Mouse (Mus musculus) MEL (cell line): ENCODE measurements around the gene Slc11a2. TPM values are rescaled to one million over a fixed set of nuclear protein-coding genes. Genes with fewer than 3 reads are reported as not detected.

Experiments used
- DNase-seq: peaks from one replicate; pipeline ENCODE4 v3.0.0; 2011; ENCODE audit warnings: low read depth, low spot score
- H3K27ac ChIP-seq: 2 replicates; pipeline ENCODE4 v1.5.1; 2012; ENCODE audit warnings: low read depth, mild to moderate bottlenecking, control low read depth, low read length, moderate library complexity; ENCODE audit not compliant: control insufficient read depth
- H3K27me3 ChIP-seq, 2 experiments: fragments of 150-350 bp in 1 of 2; sonication (generic) in 1 of 2; 2 replicates each; pipeline ENCODE4 v1.6.1; 2012; ENCODE audit warnings: low read length in 2 of 2, mild to moderate bottlenecking in 2 of 2, improper control_type of control experiment in 1 of 2, moderate library complexity in 1 of 2; ENCODE audit not compliant: insufficient read depth in 2 of 2, control insufficient read depth in 1 of 2
- H3K36me3 ChIP-seq, 2 experiments: 2 replicates each; pipeline ENCODE4 v1.6.1; 2012 to 2014; ENCODE audit warnings: low read length in 2 of 2, improper control_type of control experiment in 1 of 2, inconsistent platforms in 1 of 2, mild to moderate bottlenecking in 1 of 2; ENCODE audit not compliant: insufficient read depth in 2 of 2, control insufficient read depth in 1 of 2
- H3K4me1 ChIP-seq, 2 experiments: fragments of 150-350 bp in 1 of 2; sonication (generic) in 1 of 2; 2 replicates each; pipeline ENCODE4 v1.6.1; 2012; ENCODE audit warnings: low read length in 2 of 2, improper control_type of control experiment in 1 of 2, mild to moderate bottlenecking in 1 of 2; ENCODE audit not compliant: insufficient read depth in 2 of 2, control insufficient read depth in 1 of 2
- H3K4me3 ChIP-seq, 2 experiments: fragments of 150-350 bp in 1 of 2; sonication (generic) in 1 of 2; 2 replicates each; pipeline ENCODE4 v1.5.1; 2012; ENCODE audit warnings: low read depth in 2 of 2, low read length in 2 of 2, mild to moderate bottlenecking in 2 of 2, moderate library complexity in 2 of 2, control low read depth in 1 of 2, improper control_type of control experiment in 1 of 2; ENCODE audit not compliant: control insufficient read depth in 1 of 2, insufficient read depth in 1 of 2
- H3K79me2 ChIP-seq: 2 replicates; pipeline ENCODE4 v1.6.1; 2012; ENCODE audit warnings: mild to moderate bottlenecking, low read length, moderate library complexity; ENCODE audit not compliant: control insufficient read depth, poor library complexity, insufficient read depth
- H3K9ac ChIP-seq: 2 replicates; pipeline ENCODE4 v1.6.1; 2012; ENCODE audit warnings: low read depth, mild to moderate bottlenecking, control low read depth, low read length, moderate library complexity; ENCODE audit not compliant: control insufficient read depth, poor library complexity, severe bottlenecking
- H3K9me3 ChIP-seq: fragments of 150-350 bp; sonication (generic); replicated peaks from 2 replicates; pipeline ENCODE4 v1.6.1; 2012; ENCODE audit warnings: mild to moderate bottlenecking, low read length, improper control_type of control experiment, moderate library complexity; ENCODE audit not compliant: insufficient read depth
- BHLHE40 ChIP-seq: IDR thresholded peaks from 2 replicates; pipeline ENCODE4 v1.6.1; 2012; ENCODE audit warnings: low read depth, mild to moderate bottlenecking, inconsistent platforms, low read length, improper control_type of control experiment, borderline replicate concordance
- CHD1 ChIP-seq: IDR thresholded peaks from 2 replicates; pipeline ENCODE4 v1.6.1; 2012; ENCODE audit warnings: low read depth, mild to moderate bottlenecking, inconsistent platforms, low read length, improper control_type of control experiment
- CTCF ChIP-seq, 3 experiments: IDR thresholded peaks in 2 of 3; conservative IDR thresholded peaks in 1 of 3; 2 replicates each; pipeline ENCODE4 v1.5.1; 2011 to 2012; ENCODE audit warnings: low read length in 3 of 3, low read depth in 2 of 3, mild to moderate bottlenecking in 2 of 3, improper control_type of control experiment in 1 of 3, inconsistent platforms in 1 of 3, mixed read lengths in 1 of 3, moderate library complexity in 1 of 3; ENCODE audit not compliant: control insufficient read depth in 1 of 3, insufficient read depth in 1 of 3, poor library complexity in 1 of 3, severe bottlenecking in 1 of 3
- E2F4 ChIP-seq: IDR thresholded peaks from 2 replicates; pipeline ENCODE4 v1.6.1; 2011; ENCODE audit warnings: low read depth, low read length, improper control_type of control experiment, borderline replicate concordance
- EP300 ChIP-seq, 2 experiments: IDR thresholded peaks; 2 replicates each; pipeline ENCODE4 v1.6.1; 2011; ENCODE audit warnings: improper control_type of control experiment in 2 of 2, low read length in 2 of 2, low read depth in 1 of 2, mild to moderate bottlenecking in 1 of 2
- ETS1 ChIP-seq: IDR thresholded peaks from 2 replicates; pipeline ENCODE4 v1.6.1; 2012; ENCODE audit warnings: low read depth, mild to moderate bottlenecking, inconsistent platforms, low read length, improper control_type of control experiment, moderate library complexity
- GABPA ChIP-seq: IDR thresholded peaks from 2 replicates; pipeline ENCODE4 v1.6.1; 2012; ENCODE audit warnings: low read depth, mild to moderate bottlenecking, inconsistent platforms, low read length, improper control_type of control experiment, moderate library complexity
- JUND ChIP-seq: IDR thresholded peaks from 2 replicates; pipeline ENCODE4 v1.6.1; 2011; ENCODE audit warnings: low read depth, mild to moderate bottlenecking, improper control_type of control experiment, low read length
- KAT2A ChIP-seq: conservative IDR thresholded peaks from 2 replicates; pipeline ENCODE4 v1.6.1; 2012; ENCODE audit warnings: low read depth, low read length, improper control_type of control experiment, inconsistent platforms
- MEF2A ChIP-seq: IDR thresholded peaks from 2 replicates; pipeline ENCODE4 v1.6.1; 2014; ENCODE audit warnings: low read depth, mild to moderate bottlenecking, inconsistent platforms, low read length, improper control_type of control experiment; ENCODE audit not compliant: poor library complexity, insufficient replicate concordance, severe bottlenecking; ENCODE audit errors: extremely low read depth
- NELFE ChIP-seq: IDR thresholded peaks from 2 replicates; pipeline ENCODE4 v1.6.1; 2011; ENCODE audit warnings: low read depth, low read length, improper control_type of control experiment
- RAD21 ChIP-seq: IDR thresholded peaks from 2 replicates; pipeline ENCODE4 v1.6.1; 2011; ENCODE audit warnings: mild to moderate bottlenecking, low read depth, low read length, improper control_type of control experiment
- SMC3 ChIP-seq: IDR thresholded peaks from 2 replicates; pipeline ENCODE4 v1.6.1; 2011; ENCODE audit warnings: low read depth, low read length, improper control_type of control experiment
- TBP ChIP-seq: IDR thresholded peaks from 2 replicates; pipeline ENCODE4 v1.8.0; 2011; ENCODE audit warnings: low read depth, low read length, improper control_type of control experiment
- ZC3H11A ChIP-seq: IDR thresholded peaks from 2 replicates; pipeline ENCODE4 v1.6.1; 2012; ENCODE audit warnings: low read depth, mild to moderate bottlenecking, inconsistent platforms, low read length, improper control_type of control experiment
- ZKSCAN1 ChIP-seq: IDR thresholded peaks from 2 replicates; pipeline ENCODE4 v1.6.1; 2012; ENCODE audit warnings: low read depth, mild to moderate bottlenecking, inconsistent platforms, low read length, improper control_type of control experiment, moderate library complexity
- ZNF384 ChIP-seq: IDR thresholded peaks from 2 replicates; pipeline ENCODE4 v1.6.1; 2012; ENCODE audit warnings: low read depth, mild to moderate bottlenecking, inconsistent platforms, low read length, improper control_type of control experiment
- polyA plus RNA-seq, 2 experiments: library from polyadenylated mRNA; stranded (reverse) in 1 of 2; unstranded in 1 of 2; fragments of >175 nt in 1 of 2; fragments of >200 nt in 1 of 2; gene quantifications; 2 replicates each; pipeline versions ENCODE4 v1.2.1 to v1.2.4; 2012; ENCODE audit warnings: low replicate concordance in 2 of 2, low read depth in 1 of 2; ENCODE audit not compliant: insufficient read length in 2 of 2, insufficient read depth in 1 of 2, missing spikeins in 1 of 2
- total RNA-seq: library from RNA; depleted of rRNA; stranded (reverse); fragments of 300-350 nt; gene quantifications from 2 replicates; pipeline ENCODE4 v1.2.3, GENCODE M21; 2012

Gene Slc11a2
- total and polyA plus RNA-seq, 3 experiments = 69.0 to 112 TPM; not detected in 1

GRCm38 (mm10) chr15:100451245-100451644 is 26.4 kb upstream of the Slc11a2 start:
- Histone ChIP-seq H3K9me3 (no peaks in the 10 kb centered on the region), H3K4me3 (no peak overlapping the region), H3K36me3 (peaks cover 0 to 5% of the 10 kb centered on the region in 2 experiments; a peak in 2 of 4 replicates), H3K27ac (no peak overlapping the region), H3K4me1 (peaks cover 0 to 2% of the 10 kb centered on the region in 2 experiments; a peak in 1 of 4 replicates), H3K9ac (no peak overlapping the region), H3K27me3 (no peaks in the 10 kb centered on the region; a peak in 1 of 4 replicates), H3K79me2 (no peaks in the 10 kb centered on the region)
- TF ChIP-seq NELFE (no peak), E2F4 (no peak), JUND (no peak), MEF2A (no peak), ZC3H11A (no peak), CTCF (IDR thresholded peaks at IDR 0.05 in 2 of 3, conservative IDR thresholded peaks at IDR 0.05 in 1 of 3; ENCODE audit: control insufficient read depth in 1 of 3, insufficient read depth in 1 of 3, low read depth in 2 of 3, low read length in 3 of 3, poor library complexity in 1 of 3, severe bottlenecking in 1 of 3) (no peak), RAD21 (no peak), ZKSCAN1 (no peak), TBP (no peak), GABPA (no peak), CHD1 (no peak)
- DNase-seq = no peak

GRCm38 (mm10) chr15:100449495-100449894 is 24.6 kb upstream of the Slc11a2 start:
- H3K27ac ChIP-seq = no peak overlapping the region
- no peak overlapping the region for H3K4me3 ChIP-seq
- H3K27me3 ChIP-seq = no peaks in the 10 kb centered on the region; a peak in 1 of 4 replicates
- no peak overlapping the region for H3K9ac ChIP-seq
- TF ChIP-seq E2F4 (no peak), ZNF384 (peak; percentile 26; the same call in 1 of the 2 replicates), TBP (peak; percentile 75)
- no peaks in the 10 kb centered on the region for H3K79me2 ChIP-seq
- H3K4me1 ChIP-seq = peaks cover 0 to 2% of the 10 kb centered on the region in 2 experiments; a peak in 1 of 4 replicates
- peaks cover 0 to 5% of the 10 kb centered on the region in 2 experiments; a peak in 2 of 4 replicates for H3K36me3 ChIP-seq
- DNase-seq = no peak
- no peaks in the 10 kb centered on the region for H3K9me3 ChIP-seq

GRCm38 (mm10) chr15:100448572-100448971 is 23.7 kb upstream of the Slc11a2 start:
- Histone ChIP-seq H3K36me3 (peaks cover 0 to 7% of the 10 kb centered on the region in 2 experiments; a peak in 2 of 4 replicates), H3K27me3 (no peaks in the 10 kb centered on the region; a peak in 1 of 4 replicates), H3K9ac (no peak overlapping the region), H3K9me3 (no peaks in the 10 kb centered on the region), H3K4me1 (peaks cover 3 to 8% of the 10 kb centered on the region in 2 experiments; a peak in 2 of 4 replicates), H3K79me2 (no peaks in the 10 kb centered on the region), H3K4me3 (no peak overlapping the region), H3K27ac (no peak overlapping the region)
- DNase-seq = peak; percentile 52
- peak in 2 of 3 experiments; percentile 8 to 55; a peak in 2 of 6 replicates for TF ChIP-seq CTCF (IDR thresholded peaks at IDR 0.05 in 2 of 3, conservative IDR thresholded peaks at IDR 0.05 in 1 of 3; ENCODE audit: control insufficient read depth in 1 of 3, insufficient read depth in 1 of 3, low read depth in 2 of 3, low read length in 3 of 3, poor library complexity in 1 of 3, severe bottlenecking in 1 of 3)
- TF ChIP-seq KAT2A = no peak
- TF ChIP-seq ETS1 = no peak
- TF ChIP-seq EP300 (IDR thresholded peaks at IDR 0.05; ENCODE audit: low read depth in 1 of 2, low read length in 2 of 2) = no peak
- TF ChIP-seq BHLHE40 = no peak
- TF ChIP-seq SMC3 = peak; percentile 34; the same call in 1 of the 2 replicates
- TF ChIP-seq RAD21 = peak; percentile 10
- 0 out of 2 replicates have a peak, but pooled peaks have one; percentile 10 for TF ChIP-seq ZC3H11A
